Mouse (Mus musculus) midbrain, embryonic 13.5 days (tissue): ENCODE results near the gene Atp11a. TPM values are rescaled to one million over a fixed set of nuclear protein-coding genes. Genes with fewer than 3 reads are reported as not detected.

ENCODE experiments used
- polyA plus RNA-seq: library from polyadenylated mRNA; unstranded; fragments of >200 nt; fragmentation: Nextera tagmentation; extraction: Ambion mirVana; gene quantifications from 2 replicates; pipeline ENCODE4 v1.2.1, GENCODE M21; 2015

Atp11a gene
- polyA plus RNA-seq, 1 experiment from 2014 or later = 9.9 TPM

Other genes with a start within 250 kb of the Atp11a start
- not detected in 2 replicates for gene Spaca7, start 184.0 kb upstream of the Atp11a start, polyA plus RNA-seq
- gene Tubgcp3, start 84.8 kb upstream of the Atp11a start, polyA plus RNA-seq = 43.2 and 46.0 TPM in 2 replicates
- gene Mcf2l, start 116.8 kb downstream of the Atp11a start, polyA plus RNA-seq = 130 and 141 TPM in 2 replicates